Mouse (Mus musculus): ENCODE results near the gene Hoxa13. TPM values are rescaled to one million over a fixed set of nuclear protein-coding genes. Genes with fewer than 3 reads are reported as not detected.

Hoxa13 gene
- polyA plus RNA-seq (2017; shearing (Covaris generic)) = not detected

DNA sequence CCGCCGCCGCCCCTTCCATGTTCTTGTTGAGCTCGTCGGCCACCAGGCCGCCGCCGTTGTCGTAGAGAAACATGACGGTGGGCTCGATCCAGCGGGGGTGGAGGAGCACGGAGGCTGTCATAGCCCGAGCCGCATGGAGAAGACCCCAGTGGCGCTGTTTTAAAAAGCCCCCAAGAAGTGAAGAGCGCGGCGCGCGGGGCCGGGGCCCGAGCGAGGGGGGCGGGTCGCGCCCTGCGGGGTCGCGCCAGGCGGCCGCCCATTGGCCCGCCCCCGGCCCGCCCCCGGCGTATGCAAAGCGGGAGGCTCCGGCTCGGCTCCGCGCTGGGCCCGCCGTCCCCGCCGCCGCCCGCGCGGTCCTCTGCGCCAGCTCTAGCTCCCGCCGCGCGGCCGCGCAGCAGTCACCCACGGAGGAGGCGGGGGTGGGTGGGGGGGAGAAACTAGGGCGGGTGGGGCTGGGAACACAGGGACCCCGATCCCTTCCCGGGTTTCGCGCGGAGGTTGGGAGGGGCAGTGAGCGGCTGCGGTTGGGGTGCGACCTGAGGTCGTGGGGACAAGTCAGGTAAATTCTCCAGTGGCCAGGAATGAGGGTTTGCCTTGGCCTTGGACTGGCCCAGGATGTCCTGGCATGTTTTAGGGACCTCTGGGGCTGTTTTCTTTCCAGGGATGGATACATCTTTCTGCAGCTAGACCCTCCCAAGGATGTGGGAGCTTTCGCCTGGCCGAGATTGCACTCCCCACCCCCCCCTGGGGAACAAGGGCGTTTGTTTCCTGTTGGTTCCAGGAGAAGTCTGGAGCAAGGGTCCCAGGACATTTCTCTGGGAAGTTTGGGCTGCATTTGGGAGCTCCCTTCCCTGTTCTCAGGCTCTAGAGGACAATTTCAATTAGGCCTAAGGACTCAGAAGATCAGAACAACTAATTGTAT, at the start of gene Hoxa13:
Gene Hoxa13, minus strand, starts transcription at position 227 of the 922 bp plus-strand sequence.

GRCm38 (mm10) chr6:52245757-52246142, 14.9 kb downstream of the Hoxa13 start, which contains the start of gene Hoxa11:
TSS of gene Hoxa11 (minus strand) at chr6:52245810.

GRCm38 (mm10) chr6:52240389-52241000, 20.2 kb downstream of the Hoxa13 start, which contains the start of gene Hoxa10:
TSS of gene Hoxa10 (minus strand) at chr6:52240854.

DNA sequence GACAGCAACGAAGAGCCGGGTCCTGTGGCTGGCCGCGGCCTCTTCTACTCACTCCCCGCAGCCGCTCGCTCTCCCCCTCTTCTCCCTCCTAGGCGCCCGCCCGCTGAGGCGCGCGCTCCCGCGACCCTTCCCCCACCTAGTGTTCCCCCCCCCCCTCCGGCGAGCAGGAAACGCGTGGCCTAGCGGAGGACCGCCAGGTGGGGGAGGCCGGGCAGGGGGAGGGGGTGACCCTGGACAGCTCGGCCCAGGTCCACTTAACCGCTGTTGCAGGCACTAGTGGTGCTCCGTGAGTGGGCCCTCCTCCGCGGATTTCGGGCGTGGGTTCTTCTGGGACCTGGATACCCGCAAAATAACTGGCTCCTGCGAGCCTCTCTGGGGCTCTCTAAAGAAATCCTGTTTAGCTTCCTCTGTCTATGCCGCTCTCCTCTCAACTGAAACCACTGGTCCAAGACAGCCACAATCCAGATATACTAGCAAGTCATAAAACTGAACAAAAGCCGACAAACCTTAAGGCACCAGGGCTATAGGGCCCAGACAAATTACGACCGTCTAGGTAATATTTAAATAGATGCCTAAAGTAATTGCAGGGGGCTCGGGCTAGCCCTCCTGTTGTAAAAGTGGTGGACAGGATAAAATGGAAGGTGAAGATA, 30.0 kb downstream of the Hoxa13 start, which contains the start of gene Hoxa9:
Gene Hoxa9, minus strand, starts transcription at position 574 of the 650 bp plus-strand sequence.

DNA sequence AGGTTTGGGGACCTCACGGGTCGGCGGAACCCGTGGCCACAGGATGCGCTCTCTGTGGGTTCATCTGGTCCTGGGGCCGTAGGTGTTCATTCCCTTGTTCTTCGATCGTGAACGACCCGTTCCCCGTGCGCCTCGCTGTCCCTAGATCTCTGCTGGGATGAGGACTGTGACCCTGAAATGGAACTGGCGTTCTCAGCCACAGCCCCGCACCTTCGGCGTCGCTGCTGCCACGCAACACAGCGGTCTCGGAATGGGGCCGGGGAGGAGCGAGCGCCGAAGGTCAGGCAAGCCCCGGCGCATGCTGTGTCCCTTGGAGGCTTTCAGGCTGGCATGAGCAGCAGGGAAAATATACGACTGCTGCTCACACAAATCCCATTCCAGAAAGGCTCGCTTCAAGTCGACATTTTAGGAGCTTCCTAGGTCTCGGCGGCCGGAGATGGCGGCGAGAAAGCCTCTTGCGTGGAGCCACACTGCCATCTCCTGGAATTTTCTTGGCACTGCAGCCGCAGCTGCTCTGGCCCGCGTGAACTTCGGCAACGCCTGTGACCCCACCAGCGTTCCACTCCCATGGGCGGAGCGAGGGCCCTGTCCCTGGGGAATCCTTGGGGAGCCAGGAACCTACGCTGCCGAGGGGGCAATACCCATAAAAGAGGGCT, 39.2 kb downstream of the Hoxa13 start, which contains the start of gene Hoxa7:
Gene Hoxa7, minus strand, starts transcription at position 518 of the 656 bp plus-strand sequence.

GRCm38 (mm10) chr6:52213119-52213986, 47.3 kb downstream of the Hoxa13 start, which contains the start of the genes Hoxa3 and Gm28308:
TSS of gene Hoxa3 (minus strand) at chr6:52213336.
TSS of gene Gm28308 (minus strand) at chr6:52213339.

GRCm38 (mm10) chr6:52208072-52208867, 52.4 kb downstream of the Hoxa13 start, which contains the start of gene Hoxa6:
TSS of gene Hoxa6 (minus strand) at chr6:52208722.

Other genes starting within 250 kb of the Hoxa13 start
- gene Skap2, start 248.3 kb downstream of the Hoxa13 start, polyA plus RNA-seq (2017; shearing (Covaris generic)) = 14.2 TPM
- not detected for gene Hoxa1, start 102.6 kb downstream of the Hoxa13 start, polyA plus RNA-seq (2017; shearing (Covaris generic))
- not detected for gene Hoxa2, start 96.0 kb downstream of the Hoxa13 start, polyA plus RNA-seq (2017; shearing (Covaris generic))
- gene 5730596B20Rik, start 83.4 kb downstream of the Hoxa13 start, polyA plus RNA-seq (2017; shearing (Covaris generic)) = not detected
- gene Hoxa4, start 69.1 kb downstream of the Hoxa13 start, polyA plus RNA-seq (2017; shearing (Covaris generic)) = not detected
- not detected for gene Hoxa5, start 56.3 kb downstream of the Hoxa13 start, polyA plus RNA-seq (2017; shearing (Covaris generic))
- gene Hoxa6, start 52.2 kb downstream of the Hoxa13 start, polyA plus RNA-seq (2017; shearing (Covaris generic)) = not detected
- not detected for gene Hoxa3, start 47.5 kb downstream of the Hoxa13 start, polyA plus RNA-seq (2017; shearing (Covaris generic))
- gene Gm28308, start 47.5 kb downstream of the Hoxa13 start, polyA plus RNA-seq (2017; shearing (Covaris generic)) = not detected
- gene Hoxa7, start 39.0 kb downstream of the Hoxa13 start, polyA plus RNA-seq (2017; shearing (Covaris generic)) = 1.9 TPM
- 0.90 TPM for gene Hoxa9, start 29.8 kb downstream of the Hoxa13 start, polyA plus RNA-seq (2017; shearing (Covaris generic))
- not detected for gene Hoxa10, start 20.0 kb downstream of the Hoxa13 start, polyA plus RNA-seq (2017; shearing (Covaris generic))
- gene Hoxa11, start 15.1 kb downstream of the Hoxa13 start, polyA plus RNA-seq (2017; shearing (Covaris generic)) = not detected
- gene Evx1, start 52.6 kb upstream of the Hoxa13 start, polyA plus RNA-seq (2017; shearing (Covaris generic)) = 0.55 TPM